8 mouse cellular contexts compared by ENCODE assay signal in the genomic region with DNA sequence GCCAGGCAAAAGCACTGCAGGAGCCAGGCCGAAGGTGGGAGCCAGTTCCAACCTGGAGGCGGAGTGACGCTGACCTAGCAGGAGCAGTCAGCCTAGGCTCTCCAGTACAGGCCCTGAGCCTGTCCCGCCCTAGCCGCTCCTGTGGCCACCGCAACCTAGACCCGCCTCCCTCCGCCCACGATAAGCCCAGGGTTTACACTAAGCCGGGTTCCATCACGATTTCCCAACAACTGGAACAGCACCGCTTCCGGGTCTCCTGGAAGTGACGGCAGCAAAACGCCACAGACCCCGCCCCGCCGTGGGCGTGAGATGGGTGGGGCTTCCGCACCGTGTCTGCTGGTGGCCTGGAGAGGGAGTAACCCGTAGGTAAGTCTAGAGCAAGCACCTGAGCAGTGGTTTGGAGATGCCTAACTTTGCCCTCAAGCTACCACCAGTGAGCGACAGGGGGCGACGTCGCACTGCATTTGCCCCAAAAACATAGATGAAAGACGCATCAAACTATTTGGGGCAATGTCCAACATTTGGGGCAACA. TPM values are rescaled to one million over a fixed set of nuclear protein-coding genes. Genes with fewer than 3 reads are reported as not detected.
DNase-seq lines count a peak whose midpoint lies in the region; ATAC-seq and TF ChIP-seq lines count a peak whose summit lies in the region.

No protein-coding gene starts in this region.

- peak; percentile 93 for DNase-seq in CH12.LX (ENCODE audit: extremely low read depth)
- peak; percentile 91 for DNase-seq in c-Kit-positive CD71-positive TER-119-negative erythroid progenitor cells, embryonic 14.5 days (ENCODE audit: low read depth)
- peak; percentile 95 for DNase-seq in forebrain, embryonic 11.5 days (ENCODE audit: low spot score)
- peak; percentile 97 to 99 for DNase-seq in kidney, postnatal 36 days
- DNase-seq in telencephalon, adult 2 months (ENCODE audit: low read depth, low spot score) = peak; percentile 89

- no peaks in the 10 kb centered on the region for H3K27me3 ChIP-seq in CH12.LX (replicated peaks)
- no peaks in the 10 kb centered on the region for H3K27me3 ChIP-seq in forebrain, embryonic 11.5 days (ENCODE audit: control insufficient read depth, insufficient read depth, low read length)
- no peaks in the 10 kb centered on the region for H3K27me3 ChIP-seq in heart, embryonic 16.5 days (ENCODE audit: control insufficient read depth, insufficient read depth, low read length)
- H3K27me3 ChIP-seq in liver, embryonic 15.5 days = no peaks in the 10 kb centered on the region
- no peaks in the 10 kb centered on the region for H3K27me3 ChIP-seq in neural tube, embryonic 12.5 days (replicated peaks)

- peaks cover 28 to 57% of the 10 kb centered on the region in 2 experiments for H3K36me3 ChIP-seq in CH12.LX (replicated peaks in 1 of 2; ENCODE audit: control insufficient read depth in 1 of 2, insufficient read depth in 1 of 2, low read length in 1 of 2)
- H3K36me3 ChIP-seq in forebrain, embryonic 11.5 days (ENCODE audit: control insufficient read depth, insufficient read depth, low read length) = peaks cover 7% of the 10 kb centered on the region
- peaks cover 20% of the 10 kb centered on the region for H3K36me3 ChIP-seq in heart, embryonic 16.5 days (ENCODE audit: control insufficient read depth, insufficient read depth)
- H3K36me3 ChIP-seq in liver, embryonic 15.5 days (replicated peaks) = peaks cover 46% of the 10 kb centered on the region
- peaks cover 39% of the 10 kb centered on the region for H3K36me3 ChIP-seq in neural tube, embryonic 12.5 days

- H3K4me2 ChIP-seq in CH12.LX (ENCODE audit: insufficient read depth, low read depth, poor library complexity, severe bottlenecking) = peak overlapping the region; percentile 90
- H3K4me2 ChIP-seq in forebrain, embryonic 11.5 days (ENCODE audit: low read depth, low read length, severe bottlenecking) = peak overlapping the region; percentile 78
- H3K4me2 ChIP-seq in heart, embryonic 16.5 days (ENCODE audit: low read depth, low read length) = peak overlapping the region; percentile 98
- peak overlapping the region; percentile 97 for H3K4me2 ChIP-seq in liver, embryonic 15.5 days
- peak overlapping the region; percentile 91 for H3K4me2 ChIP-seq in neural tube, embryonic 12.5 days (replicated peaks)

- TF ChIP-seq EP300 in CH12.LX (IDR thresholded peaks at IDR 0.05; ENCODE audit: low read length) = no peak

- peak overlapping the region; percentile 69 for H3K9ac ChIP-seq in CH12.LX (ENCODE audit: insufficient read depth, low read depth)
- peak overlapping the region; percentile 79 for H3K9ac ChIP-seq in forebrain, embryonic 11.5 days (ENCODE audit: low read length)
- peak overlapping the region; percentile 79 for H3K9ac ChIP-seq in heart, embryonic 16.5 days (ENCODE audit: low read length)
- H3K9ac ChIP-seq in liver, embryonic 15.5 days = peak overlapping the region; percentile 86
- H3K9ac ChIP-seq in neural tube, embryonic 12.5 days = peak overlapping the region; percentile 85

- dilution Hi-C loops in CH12.LX (cut with MboI; ENCODE audit: extremely low pct_ligation_motif_present, extremely low pct_unique_long_range_greater_than_20kb, low sequenced_read_pairs) = no loop called here

- H3K79me2 ChIP-seq in CH12.LX (replicated peaks; ENCODE audit: control insufficient read depth, extremely low read depth, insufficient read depth, poor library complexity, severe bottlenecking) = peaks cover 10% of the 10 kb centered on the region

- TF ChIP-seq CTCF in CH12.LX (conservative IDR thresholded peaks at IDR 0.05 in 1 of 2, IDR thresholded peaks at IDR 0.05 in 1 of 2; ENCODE audit: low read depth in 2 of 2, low read length in 2 of 2) = peak; percentile 57 to 92

- under 1% methylated on average over 27 of the region's 27 CpGs for WGBS in forebrain, embryonic 11.5 days
- under 1% methylated on average over 27 of the region's 27 CpGs for WGBS in heart, embryonic 16.5 days
- under 1% methylated on average over 27 of the region's 27 CpGs for WGBS in liver, embryonic 15.5 days (ENCODE audit: insufficient replicate concordance)
- under 1% methylated on average over 27 of the region's 27 CpGs for WGBS in neural tube, embryonic 12.5 days

- H3K9me3 ChIP-seq in CH12.LX (replicated peaks; ENCODE audit: low read length) = no peaks in the 10 kb centered on the region
- no peaks in the 10 kb centered on the region for H3K9me3 ChIP-seq in forebrain, embryonic 11.5 days (ENCODE audit: control insufficient read depth, low read length)
- no peaks in the 10 kb centered on the region for H3K9me3 ChIP-seq in heart, embryonic 16.5 days (replicated peaks; ENCODE audit: control insufficient read depth, low read length)
- no peaks in the 10 kb centered on the region for H3K9me3 ChIP-seq in liver, embryonic 15.5 days (replicated peaks)
- H3K9me3 ChIP-seq in neural tube, embryonic 12.5 days = no peaks in the 10 kb centered on the region

- TF ChIP-seq RAD21 in CH12.LX (IDR thresholded peaks at IDR 0.05; ENCODE audit: low read depth, low read length) = peak; percentile 96

- no peak overlapping the region for H3K27ac ChIP-seq in CH12.LX (ENCODE audit: insufficient read depth, low read depth)
- H3K27ac ChIP-seq in forebrain, embryonic 11.5 days (ENCODE audit: low read depth, low read length) = 0 out of 2 replicates have a peak overlapping the region, but pooled peaks have one; percentile 41
- H3K27ac ChIP-seq in heart, embryonic 16.5 days (ENCODE audit: low read length) = peak overlapping the region; percentile 49
- H3K27ac ChIP-seq in liver, embryonic 15.5 days (replicated peaks) = peak overlapping the region; percentile 90
- no peak overlapping the region for H3K27ac ChIP-seq in neural tube, embryonic 12.5 days

- peak; percentile 84 for ATAC-seq in forebrain, embryonic 11.5 days (replicated peaks; ENCODE audit: low FRiP score)
- ATAC-seq in heart, embryonic 16.5 days (replicated peaks; ENCODE audit: extremely low read depth, insufficient read depth, low FRiP score) = peak; percentile 75
- peak; percentile 88 for ATAC-seq in liver, embryonic 15.5 days (ENCODE audit: insufficient read depth)
- peak; percentile 76 for ATAC-seq in neural tube, embryonic 12.5 days (ENCODE audit: low FRiP score, low read depth)

- H3K4me1 ChIP-seq in CH12.LX (ENCODE audit: control insufficient read depth in 1 of 2, insufficient read depth in 2 of 2) = peaks cover 16 to 41% of the 10 kb centered on the region in 2 experiments
- peaks cover 14% of the 10 kb centered on the region for H3K4me1 ChIP-seq in forebrain, embryonic 11.5 days (replicated peaks; ENCODE audit: control insufficient read depth, insufficient read depth, low read length)
- peaks cover 50% of the 10 kb centered on the region for H3K4me1 ChIP-seq in heart, embryonic 16.5 days (ENCODE audit: control insufficient read depth, insufficient read depth, low read length)
- H3K4me1 ChIP-seq in liver, embryonic 15.5 days (replicated peaks) = peaks cover 70% of the 10 kb centered on the region
- H3K4me1 ChIP-seq in neural tube, embryonic 12.5 days = peaks cover 36% of the 10 kb centered on the region

- peak overlapping the region; percentile 82 to 86 (median 83) for H3K4me3 ChIP-seq in CH12.LX (replicated peaks in 1 of 3; ENCODE audit: low read depth in 2 of 3, low read length in 2 of 3, poor library complexity in 1 of 3)
- H3K4me3 ChIP-seq in forebrain, embryonic 11.5 days (ENCODE audit: low read depth, low read length) = peak overlapping the region; percentile 82
- peak overlapping the region; percentile 66 for H3K4me3 ChIP-seq in heart, embryonic 16.5 days (ENCODE audit: low read length)
- peak overlapping the region; percentile 79 for H3K4me3 ChIP-seq in liver, embryonic 15.5 days (replicated peaks)
- H3K4me3 ChIP-seq in neural tube, embryonic 12.5 days = peak overlapping the region; percentile 84

- in situ Hi-C loops in CH12.LX (cut with MboI; ENCODE audit: low pct_ligation_motif_present, low pct_unique_long_range_greater_than_20kb, low sequenced_read_pairs) = loop anchor here (25.0 kb wide), 1 partner anchor 591 kb away; no protein-coding TSS in a partner anchor

- TF ChIP-seq POLR2A in CH12.LX (IDR thresholded peaks at IDR 0.05; ENCODE audit: low read depth, low read length) = peak; percentile 75

RNA-seq across cellular contexts. Expression of a gene that starts 1.8 kb away (rescaled TPM):
- total RNA-seq in CH12.LX (2012; rRNA removed) (59.6 and 67.3 TPM in 2 replicates), CH12.LX (2014; rRNA removed) (77.5 and 99.7 TPM in 2 replicates)
- polyA plus RNA-seq in CH12.LX (2012; ENCODE audit: insufficient read length, low read depth) = 101 and 104 TPM in 2 replicates
- polyA plus RNA-seq in forebrain, embryonic 11.5 days (2014; fragmentation: Nextera tagmentation; extraction: Ambion mirVana) = 301 and 329 TPM in 2 replicates
- polyA plus RNA-seq in heart, embryonic 16.5 days (2015; fragmentation: Nextera tagmentation; extraction: Ambion mirVana) = 231 and 247 TPM in 2 replicates
- 406 and 425 TPM in 2 replicates for polyA plus RNA-seq in liver, embryonic 15.5 days (2015; fragmentation: Nextera tagmentation; extraction: Ambion mirVana)
- polyA plus RNA-seq in neural tube, embryonic 12.5 days (2016; fragmentation: Nextera tagmentation; extraction: Ambion mirVana) = 346 and 362 TPM in 2 replicates

RNA-seq across cellular contexts. Expression of a gene that starts 6.1 kb away (rescaled TPM):
- total RNA-seq in CH12.LX (2012; rRNA removed) (not detected in 2 replicates), CH12.LX (2014; rRNA removed) (not detected in 2 replicates)
- polyA plus RNA-seq in CH12.LX (2012; ENCODE audit: insufficient read length, low read depth) = not detected in 2 replicates
- polyA plus RNA-seq in forebrain, embryonic 11.5 days (2014; fragmentation: Nextera tagmentation; extraction: Ambion mirVana) = not detected in 2 replicates
- not detected in 2 replicates for polyA plus RNA-seq in heart, embryonic 16.5 days (2015; fragmentation: Nextera tagmentation; extraction: Ambion mirVana)
- polyA plus RNA-seq in liver, embryonic 15.5 days (2015; fragmentation: Nextera tagmentation; extraction: Ambion mirVana) = 0.32 and 0.70 TPM in 2 replicates
- polyA plus RNA-seq in neural tube, embryonic 12.5 days (2016; fragmentation: Nextera tagmentation; extraction: Ambion mirVana) = not detected in 2 replicates

RNA-seq across cellular contexts. Expression of a gene that starts 6.7 kb away (rescaled TPM):
- total RNA-seq in CH12.LX (2012; rRNA removed) (7.4 and 7.8 TPM in 2 replicates), CH12.LX (2014; rRNA removed) (3.0 and 4.4 TPM in 2 replicates)
- 7.2 and 10.8 TPM in 2 replicates for polyA plus RNA-seq in CH12.LX (2012; ENCODE audit: insufficient read length, low read depth)
- polyA plus RNA-seq in forebrain, embryonic 11.5 days (2014; fragmentation: Nextera tagmentation; extraction: Ambion mirVana) = 9.3 and 10.4 TPM in 2 replicates
- polyA plus RNA-seq in heart, embryonic 16.5 days (2015; fragmentation: Nextera tagmentation; extraction: Ambion mirVana) = 6.3 and 7.4 TPM in 2 replicates
- polyA plus RNA-seq in liver, embryonic 15.5 days (2015; fragmentation: Nextera tagmentation; extraction: Ambion mirVana) = 3.6 TPM in 2 replicates
- polyA plus RNA-seq in neural tube, embryonic 12.5 days (2016; fragmentation: Nextera tagmentation; extraction: Ambion mirVana) = 12.8 and 13.8 TPM in 2 replicates

RNA-seq across cellular contexts. Expression of a gene that starts 23.7 kb away (rescaled TPM):
- total RNA-seq in CH12.LX (2012; rRNA removed) (19.5 and 23.8 TPM in 2 replicates), CH12.LX (2014; rRNA removed) (49.5 and 50.0 TPM in 2 replicates)
- 15.0 and 19.1 TPM in 2 replicates for polyA plus RNA-seq in CH12.LX (2012; ENCODE audit: insufficient read length, low read depth)
- 23.9 and 26.0 TPM in 2 replicates for polyA plus RNA-seq in forebrain, embryonic 11.5 days (2014; fragmentation: Nextera tagmentation; extraction: Ambion mirVana)
- polyA plus RNA-seq in heart, embryonic 16.5 days (2015; fragmentation: Nextera tagmentation; extraction: Ambion mirVana) = 11.7 and 12.7 TPM in 2 replicates
- 23.4 and 25.6 TPM in 2 replicates for polyA plus RNA-seq in liver, embryonic 15.5 days (2015; fragmentation: Nextera tagmentation; extraction: Ambion mirVana)
- polyA plus RNA-seq in neural tube, embryonic 12.5 days (2016; fragmentation: Nextera tagmentation; extraction: Ambion mirVana) = 22.0 and 27.1 TPM in 2 replicates

RNA-seq across cellular contexts. Expression of a gene that starts 27.6 kb away (rescaled TPM):
- total RNA-seq in CH12.LX (2012; rRNA removed) (not detected in 2 replicates), CH12.LX (2014; rRNA removed) (not detected in 2 replicates)
- polyA plus RNA-seq in CH12.LX (2012; ENCODE audit: insufficient read length, low read depth) = not detected in 2 replicates
- polyA plus RNA-seq in forebrain, embryonic 11.5 days (2014; fragmentation: Nextera tagmentation; extraction: Ambion mirVana) = not detected in 2 replicates
- polyA plus RNA-seq in heart, embryonic 16.5 days (2015; fragmentation: Nextera tagmentation; extraction: Ambion mirVana) = not detected in 2 replicates
- not detected in 2 replicates for polyA plus RNA-seq in liver, embryonic 15.5 days (2015; fragmentation: Nextera tagmentation; extraction: Ambion mirVana)
- not detected in 2 replicates for polyA plus RNA-seq in neural tube, embryonic 12.5 days (2016; fragmentation: Nextera tagmentation; extraction: Ambion mirVana)

Comparison
In these comparisons a context has a peak if more than half of its experiments do, and no peak if none do; other contexts are left out.
1. H3K27ac ChIP-seq: peak in forebrain, embryonic 11.5 days (single experiment), heart, embryonic 16.5 days (single experiment) and liver, embryonic 15.5 days (single experiment); none in CH12.LX (single experiment) and neural tube, embryonic 12.5 days (single experiment).
2. Peak in every context shown above with its lines, with median percentiles within 50 percentile points of each other: DNase-seq, H3K4me2 ChIP-seq, H3K4me3 ChIP-seq, H3K9ac ChIP-seq and ATAC-seq.